Mouse (Mus musculus): ENCODE results near the gene Arrdc5. TPM values are rescaled to one million over a fixed set of nuclear protein-coding genes. Genes with fewer than 3 reads are reported as not detected.

The Arrdc5 gene
- polyA plus RNA-seq, 1 experiment from 2014 or later, result not detected

DNA sequence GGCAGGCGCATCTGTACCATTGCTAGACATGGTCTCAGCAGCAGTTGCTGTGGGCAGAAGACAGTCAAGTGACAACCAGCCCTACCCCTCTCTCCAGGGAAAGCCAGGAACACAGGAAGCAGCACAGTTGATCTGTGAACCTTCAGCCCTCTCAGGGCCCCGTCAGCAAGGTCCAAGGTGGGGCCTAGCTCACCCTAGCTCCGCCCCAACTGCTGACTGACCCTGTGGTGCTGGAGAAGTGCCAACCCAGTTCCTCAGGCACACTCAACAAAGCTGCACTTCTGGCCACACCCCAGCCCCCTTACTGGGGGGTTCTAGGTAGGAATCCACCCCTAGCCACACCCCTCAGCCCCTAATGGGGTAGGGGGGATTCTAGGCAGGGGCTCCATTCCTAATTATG lies 12.3 kb downstream of the Arrdc5 start:
- peak overlapping the region; percentile 30 for H3K4me2 ChIP-seq
- H3K9ac ChIP-seq, result no peak overlapping the region
- ATAC-seq (ENCODE audit: low read depth), result no peak
- no peaks in the 10 kb centered on the region for H3K27me3 ChIP-seq
- no peaks in the 10 kb centered on the region for H3K9me3 ChIP-seq
- peaks cover 6% of the 10 kb centered on the region; the same call in 1 of the 2 replicates for H3K36me3 ChIP-seq
- H3K27ac ChIP-seq (replicated peaks), result no peak overlapping the region
- H3K4me3 ChIP-seq, result no peak overlapping the region
- 64% methylated on average over 3 of the region's 3 CpGs for WGBS
- peaks cover 40% of the 10 kb centered on the region for H3K4me1 ChIP-seq (replicated peaks)

DNA sequence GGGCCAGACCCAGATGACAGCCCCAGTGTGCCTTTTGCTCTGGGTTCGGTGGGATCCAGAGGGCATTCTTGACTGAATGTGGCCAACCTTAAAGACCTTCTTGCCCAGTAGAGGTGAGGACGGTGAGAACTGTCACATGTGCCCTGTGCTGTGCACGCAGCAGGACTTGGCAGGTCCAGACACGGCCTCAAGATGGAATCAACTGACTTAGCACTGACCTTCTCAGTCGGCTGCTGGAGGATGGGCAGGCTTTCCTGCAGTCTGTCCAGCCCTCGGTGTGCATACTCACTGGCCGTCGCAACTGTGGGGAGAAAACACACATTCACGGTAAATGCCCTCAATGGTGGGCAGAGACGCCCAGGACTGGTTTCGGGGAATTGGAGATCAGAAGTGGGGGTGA lies 14.1 kb downstream of the Arrdc5 start:
- no peak overlapping the region for H3K27ac ChIP-seq (replicated peaks)
- no peak overlapping the region for H3K4me3 ChIP-seq
- H3K27me3 ChIP-seq, result no peaks in the 10 kb centered on the region
- H3K9ac ChIP-seq, result no peak overlapping the region
- peaks cover 8% of the 10 kb centered on the region; the same call in 1 of the 2 replicates for H3K36me3 ChIP-seq
- no peaks in the 10 kb centered on the region for H3K9me3 ChIP-seq
- no peak overlapping the region for H3K4me2 ChIP-seq
- 95% methylated on average over 11 of the region's 11 CpGs for WGBS
- no peak for ATAC-seq (ENCODE audit: low read depth)
- H3K4me1 ChIP-seq (replicated peaks), result peaks cover 33% of the 10 kb centered on the region

- Histone ChIP-seq H3K27me3 (no peaks in the 10 kb centered on the region), H3K4me2 (no peak overlapping the region), H3K36me3 (peaks cover 11% of the 10 kb centered on the region; the same call in 1 of the 2 replicates), H3K9ac (no peak overlapping the region), H3K9me3 (no peaks in the 10 kb centered on the region), H3K27ac (replicated peaks) (no peak overlapping the region), H3K4me3 (no peak overlapping the region), H3K4me1 (replicated peaks) (peaks cover 8% of the 10 kb centered on the region)
- ATAC-seq (ENCODE audit: low read depth), result no peak
- 88% methylated on average over 8 of the region's 8 CpGs for WGBS
Measured at GRCm38 (mm10) chr17:56283316-56283715, 16.8 kb downstream of the Arrdc5 start.

- Histone ChIP-seq H3K9me3 (no peaks in the 10 kb centered on the region), H3K4me2 (no peak overlapping the region), H3K9ac (no peak overlapping the region), H3K4me3 (no peak overlapping the region), H3K27me3 (no peaks in the 10 kb centered on the region), H3K36me3 (peaks cover 11% of the 10 kb centered on the region; the same call in 1 of the 2 replicates), H3K4me1 (replicated peaks) (peaks cover 3% of the 10 kb centered on the region), H3K27ac (replicated peaks) (no peak overlapping the region)
- ATAC-seq (ENCODE audit: low read depth), result no peak
- WGBS, result 89% methylated on average over 4 of the region's 4 CpGs
Measured at GRCm38 (mm10) chr17:56282802-56283201, 17.3 kb downstream of the Arrdc5 start.

GRCm38 (mm10) chr17:56281193-56281592 lies 18.9 kb downstream of the Arrdc5 start:
- Histone ChIP-seq H3K4me1 (replicated peaks) (peaks cover 16% of the 10 kb centered on the region), H3K4me2 (no peak overlapping the region), H3K36me3 (peaks cover 11% of the 10 kb centered on the region; the same call in 1 of the 2 replicates), H3K4me3 (no peak overlapping the region), H3K9me3 (no peaks in the 10 kb centered on the region), H3K27ac (replicated peaks) (no peak overlapping the region), H3K9ac (no peak overlapping the region), H3K27me3 (no peaks in the 10 kb centered on the region)
- ATAC-seq (ENCODE audit: low read depth), result no peak
- 89% methylated on average over 12 of the region's 12 CpGs for WGBS

DNA sequence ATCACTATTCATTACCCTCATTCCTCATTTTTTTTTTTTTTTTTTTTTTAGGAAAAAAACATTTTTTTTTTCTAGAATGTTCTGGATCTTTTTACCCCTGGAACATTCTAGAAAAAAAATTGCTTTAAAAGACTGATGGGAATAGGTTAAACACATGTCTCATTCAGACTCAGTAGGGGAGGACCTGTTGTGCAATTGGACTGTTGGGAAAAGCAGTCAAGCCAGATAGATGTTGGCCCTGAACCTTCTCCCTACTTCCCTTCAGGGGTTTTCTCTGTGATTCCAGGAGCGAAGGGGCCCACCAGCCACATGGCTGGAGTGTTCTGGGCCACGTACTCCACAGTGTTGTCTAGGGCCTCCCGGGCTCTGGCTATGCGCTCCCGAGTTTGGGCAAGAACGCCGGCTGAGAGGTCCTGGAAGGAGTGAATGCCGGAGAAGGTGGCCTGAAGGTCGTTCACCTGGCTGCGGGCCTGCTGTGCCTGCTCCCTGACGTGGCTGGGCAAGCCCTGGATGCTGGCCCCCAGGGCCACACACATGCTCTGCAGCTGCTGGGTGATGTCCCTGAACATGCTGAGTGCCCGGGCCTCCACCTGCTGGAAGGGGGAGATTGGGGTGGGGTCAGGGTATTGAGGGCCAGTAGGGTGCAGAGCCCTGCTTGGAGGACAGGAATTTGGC lies 20.5 kb downstream of the Arrdc5 start:
- Histone ChIP-seq H3K4me2 (no peak overlapping the region), H3K27ac (replicated peaks) (no peak overlapping the region), H3K9ac (no peak overlapping the region), H3K4me3 (no peak overlapping the region), H3K36me3 (peaks cover 11% of the 10 kb centered on the region; the same call in 1 of the 2 replicates), H3K27me3 (no peaks in the 10 kb centered on the region), H3K9me3 (no peaks in the 10 kb centered on the region), H3K4me1 (replicated peaks) (peaks cover 21% of the 10 kb centered on the region)
- 89% methylated on average over 12 of the region's 12 CpGs for WGBS
- ATAC-seq (ENCODE audit: low read depth), result no peak

DNA sequence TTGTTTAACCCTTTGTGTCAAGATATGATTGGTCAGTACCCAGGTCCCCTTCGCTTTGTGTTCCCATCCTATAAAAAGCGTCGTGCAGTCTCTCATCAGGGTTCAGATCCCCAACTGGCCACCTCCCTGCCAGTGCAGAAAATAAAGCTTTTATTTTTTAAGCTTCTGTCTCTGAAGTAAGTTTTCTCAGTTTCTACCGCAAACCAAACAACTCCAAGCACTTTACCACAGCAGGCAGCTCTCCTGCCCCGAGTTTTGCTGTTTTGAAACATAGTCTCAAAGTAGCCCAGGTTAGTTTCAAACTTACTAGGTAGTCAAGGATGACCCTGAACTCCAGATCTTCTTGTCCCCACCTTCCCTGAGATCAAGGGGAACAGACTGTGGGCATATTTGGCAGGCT lies 21.7 kb downstream of the Arrdc5 start:
- Histone ChIP-seq H3K27me3 (no peaks in the 10 kb centered on the region), H3K9ac (no peak overlapping the region), H3K9me3 (no peaks in the 10 kb centered on the region), H3K36me3 (peaks cover 5% of the 10 kb centered on the region; the same call in 1 of the 2 replicates), H3K4me2 (no peak overlapping the region), H3K4me3 (no peak overlapping the region), H3K4me1 (replicated peaks) (peaks cover 21% of the 10 kb centered on the region), H3K27ac (replicated peaks) (no peak overlapping the region)
- ATAC-seq (ENCODE audit: low read depth), result no peak
- WGBS, result 92% methylated on average over 5 of the region's 5 CpGs

GRCm38 (mm10) chr17:56277567-56277893 lies 22.6 kb downstream of the Arrdc5 start:
- ATAC-seq (ENCODE audit: low read depth), result no peak
- Histone ChIP-seq H3K36me3 (peaks cover 5% of the 10 kb centered on the region; the same call in 1 of the 2 replicates), H3K27me3 (no peaks in the 10 kb centered on the region), H3K4me1 (replicated peaks) (peaks cover 21% of the 10 kb centered on the region), H3K4me2 (peak overlapping the region; percentile 61; the same call in 1 of the 2 replicates), H3K27ac (replicated peaks) (peak overlapping the region; percentile 62; the same call in 1 of the 2 replicates), H3K9ac (no peak overlapping the region), H3K4me3 (no peak overlapping the region), H3K9me3 (no peaks in the 10 kb centered on the region)
- 53% methylated on average over 2 of the region's 2 CpGs for WGBS

GRCm38 (mm10) chr17:56276643-56277566 lies 23.2 kb downstream of the Arrdc5 start, which contains the start of gene Ticam1:
TSS of gene Ticam1 (minus strand) at chr17:56276786.
- Histone ChIP-seq H3K9ac (peak within 1 kb of the TSS; percentile 72), H3K4me3 (peak within 1 kb of the TSS; percentile 42), H3K36me3 (peaks cover 5% of the 10 kb centered on the region; the same call in 1 of the 2 replicates), H3K4me1 (replicated peaks) (peaks cover 21% of the 10 kb centered on the region), H3K9me3 (no peaks in the 10 kb centered on the region), H3K27me3 (no peaks in the 10 kb centered on the region), H3K4me2 (peak within 1 kb of the TSS; percentile 61), H3K27ac (replicated peaks) (peak within 1 kb of the TSS; percentile 62)
- 9% methylated on average over 21 of the region's 21 CpGs for WGBS
- ATAC-seq (ENCODE audit: low read depth), result peak; percentile 78

DNA sequence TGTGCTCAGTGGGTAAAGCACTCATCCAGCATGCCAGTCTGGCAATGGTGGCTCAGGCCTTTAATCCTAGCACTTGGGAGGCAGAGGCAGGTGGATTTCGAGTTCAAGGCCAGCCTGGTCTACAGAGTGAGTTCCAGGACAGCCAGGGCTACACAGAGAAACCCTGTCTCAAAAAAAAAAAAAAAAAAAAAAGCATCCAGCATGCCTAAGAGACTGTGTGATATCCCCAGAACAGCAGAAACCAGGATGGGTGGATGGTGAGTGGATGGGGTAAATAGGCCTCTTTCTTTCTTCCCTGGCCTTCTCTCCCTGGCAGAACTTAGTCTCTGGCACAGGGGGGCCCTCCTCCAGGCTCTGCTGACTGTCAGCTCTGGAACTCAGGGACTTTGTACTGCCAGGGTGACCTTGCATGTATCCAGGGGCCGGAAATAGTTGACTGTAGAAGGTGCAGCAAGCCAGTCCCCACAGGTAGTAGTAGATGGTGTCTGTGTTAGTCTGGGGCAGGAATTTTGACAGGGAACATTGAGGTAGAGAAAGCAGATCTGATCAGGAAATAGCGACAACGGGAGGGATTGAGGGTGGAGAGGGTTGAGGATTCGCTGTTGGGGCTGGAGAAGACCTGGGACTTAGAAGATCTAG lies 24.1 kb downstream of the Arrdc5 start:
- Histone ChIP-seq H3K9me3 (no peaks in the 10 kb centered on the region), H3K9ac (peak overlapping the region; percentile 72), H3K4me2 (peak overlapping the region; percentile 61), H3K4me1 (replicated peaks) (peaks cover 21% of the 10 kb centered on the region), H3K27me3 (no peaks in the 10 kb centered on the region), H3K27ac (replicated peaks) (peak overlapping the region; percentile 62), H3K4me3 (peak overlapping the region; percentile 42), H3K36me3 (peaks cover 2% of the 10 kb centered on the region; the same call in 1 of the 2 replicates)
- 23% methylated on average over 5 of the region's 5 CpGs for WGBS
- no peak; the same call in 1 of the 2 replicates for ATAC-seq (ENCODE audit: low read depth)

DNA sequence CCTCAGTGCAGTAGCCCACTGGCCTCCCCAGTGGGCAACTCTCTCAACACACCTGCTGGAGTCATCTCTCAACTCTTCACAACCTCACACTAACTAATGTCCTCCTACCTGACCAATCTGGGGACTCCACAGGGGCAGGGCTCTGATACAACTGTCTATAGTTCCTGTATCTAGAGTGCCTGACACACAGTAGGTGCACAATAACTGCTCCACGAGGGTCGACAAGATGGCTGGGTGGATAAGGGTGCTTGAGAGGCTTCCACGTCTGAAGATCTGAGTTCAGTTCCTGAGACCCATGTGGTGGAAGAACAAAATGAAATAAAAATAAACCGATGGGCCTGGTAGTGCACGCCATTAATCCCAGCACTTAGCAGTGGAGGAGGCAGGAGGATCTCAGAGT lies 26.1 kb downstream of the Arrdc5 start:
- 89% methylated on average over 5 of the region's 5 CpGs for WGBS
- H3K27me3 ChIP-seq, result no peaks in the 10 kb centered on the region
- H3K4me1 ChIP-seq (replicated peaks), result peaks cover 29% of the 10 kb centered on the region
- no peak overlapping the region for H3K27ac ChIP-seq (replicated peaks)
- H3K9me3 ChIP-seq, result no peaks in the 10 kb centered on the region
- H3K9ac ChIP-seq, result no peak overlapping the region
- ATAC-seq (ENCODE audit: low read depth), result no peak
- H3K4me2 ChIP-seq, result no peak overlapping the region
- no peaks in the 10 kb centered on the region for H3K36me3 ChIP-seq
- H3K4me3 ChIP-seq, result no peak overlapping the region

GRCm38 (mm10) chr17:56273482-56273881 lies 26.6 kb downstream of the Arrdc5 start:
- no peak overlapping the region for H3K9ac ChIP-seq
- no peaks in the 10 kb centered on the region for H3K27me3 ChIP-seq
- H3K36me3 ChIP-seq, result no peaks in the 10 kb centered on the region
- H3K27ac ChIP-seq (replicated peaks), result no peak overlapping the region
- peaks cover 29% of the 10 kb centered on the region for H3K4me1 ChIP-seq (replicated peaks)
- no peaks in the 10 kb centered on the region for H3K9me3 ChIP-seq
- ATAC-seq (ENCODE audit: low read depth), result no peak
- no peak overlapping the region for H3K4me3 ChIP-seq
- 84% methylated on average over 7 of the region's 7 CpGs for WGBS
- H3K4me2 ChIP-seq, result no peak overlapping the region

Measured in neural tube, embryonic 13.5 days (tissue).